Mouse (Mus musculus) embryonic facial prominence, embryonic 13.5 days (tissue): ENCODE measurements around the gene Armc8. TPM values are rescaled to one million over a fixed set of nuclear protein-coding genes. Genes with fewer than 3 reads are reported as not detected.

Source experiments
- ATAC-seq: fragments of 200-750 bp; cut with Nextera tagmentation; 2 replicates; pipeline ENCODE4 v1.8.0; 2017; ENCODE audit warnings: low read depth; ENCODE audit not compliant: insufficient number of reproducible peaks, insufficient read depth, low FRiP score, low TSS enrichment
- H3K27ac ChIP-seq: fragments of 300-500 bp; sonication (generic); 2 replicates; pipeline ENCODE4 v1.5.1; 2015; ENCODE audit warnings: moderate library complexity, mild to moderate bottlenecking, inconsistent platforms
- H3K27me3 ChIP-seq: fragments of 300-500 bp; sonication (generic); 2 replicates; pipeline ENCODE4 v1.6.1; 2015; ENCODE audit warnings: mild to moderate bottlenecking, inconsistent platforms
- H3K36me3 ChIP-seq: fragments of 300-500 bp; sonication (generic); 2 replicates; pipeline ENCODE4 v1.6.1; 2015; ENCODE audit warnings: mild to moderate bottlenecking, inconsistent platforms
- H3K4me1 ChIP-seq: fragments of 300-500 bp; sonication (generic); 2 replicates; pipeline ENCODE4 v1.6.1; 2015; ENCODE audit warnings: inconsistent platforms
- H3K4me2 ChIP-seq: fragments of 300-500 bp; sonication (generic); 2 replicates; pipeline ENCODE4 v1.6.1; 2015; ENCODE audit warnings: moderate library complexity, mild to moderate bottlenecking, inconsistent platforms
- H3K4me3 ChIP-seq: fragments of 300-500 bp; sonication (generic); 2 replicates; pipeline ENCODE4 v1.5.1; 2015; ENCODE audit warnings: mild to moderate bottlenecking, inconsistent platforms
- H3K9ac ChIP-seq: fragments of 300-500 bp; sonication (generic); 2 replicates; pipeline ENCODE4 v1.6.1; 2015; ENCODE audit warnings: mild to moderate bottlenecking, inconsistent platforms
- H3K9me3 ChIP-seq: fragments of 300-500 bp; sonication (generic); 2 replicates; pipeline ENCODE4 v1.6.1; 2016; ENCODE audit warnings: inconsistent platforms
- WGBS: fragments of 180-500 bp; shearing (Covaris S2); methylation state at CpG from one replicate; pipeline ENCODE4 v1.1.7; 2015; ENCODE audit warnings: mixed read lengths; 5-methylcytosine and 5-hydroxymethylcytosine counted together
- polyA plus RNA-seq: library from polyadenylated mRNA; unstranded; fragments of >200 nt; fragmentation: Nextera tagmentation; extraction: Ambion mirVana; gene quantifications from 2 replicates; pipeline ENCODE4 v1.2.1, GENCODE M21; 2015

Gene Armc8
- polyA plus RNA-seq, 1 experiment from 2014 or later = 21.7 TPM

DNA sequence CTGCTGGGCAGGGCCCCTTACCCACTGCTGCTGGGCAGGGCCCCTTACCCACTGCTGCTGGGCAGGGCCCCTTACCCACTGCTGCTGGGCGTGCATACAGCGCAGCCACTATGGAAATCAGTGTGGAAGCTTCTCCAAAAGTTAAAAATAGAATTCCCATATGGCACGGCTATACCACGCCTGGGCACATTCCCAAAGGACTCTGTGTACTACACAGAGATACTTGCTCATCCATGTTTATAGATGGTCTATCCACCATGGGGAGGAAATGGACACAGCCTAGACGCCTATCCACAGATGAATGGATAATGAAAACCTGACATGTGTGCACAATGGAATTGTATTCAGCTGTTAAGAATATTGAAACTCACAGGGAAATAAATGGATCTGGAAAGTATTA is 127.8 kb downstream of the Armc8 start:
- H3K4me1 ChIP-seq = peaks cover 22% of the 10 kb centered on the region
- WGBS = 38% methylated on average over 5 of the region's 5 CpGs
- ATAC-seq = no peak
- H3K27ac ChIP-seq = peak overlapping the region; percentile 51; the same call in 1 of the 2 replicates
- H3K27me3 ChIP-seq = peaks cover 20% of the 10 kb centered on the region
- H3K9ac ChIP-seq = no peak overlapping the region
- H3K4me3 ChIP-seq = no peak overlapping the region
- H3K36me3 ChIP-seq = no peaks in the 10 kb centered on the region
- no peak overlapping the region for H3K4me2 ChIP-seq
- no peaks in the 10 kb centered on the region for H3K9me3 ChIP-seq

GRCm38 (mm10) chr9:99439064-99439463 is 129.6 kb downstream of the Armc8 start:
- H3K4me3 ChIP-seq = no peak overlapping the region
- peaks cover 36% of the 10 kb centered on the region for H3K4me1 ChIP-seq
- no peaks in the 10 kb centered on the region for H3K36me3 ChIP-seq
- no peak overlapping the region for H3K4me2 ChIP-seq
- ATAC-seq = no peak
- H3K9me3 ChIP-seq = no peaks in the 10 kb centered on the region
- H3K27ac ChIP-seq = no peak overlapping the region
- WGBS = 79% methylated on average over 8 of the region's 8 CpGs
- H3K27me3 ChIP-seq = peaks cover 20% of the 10 kb centered on the region
- H3K9ac ChIP-seq = no peak overlapping the region

DNA sequence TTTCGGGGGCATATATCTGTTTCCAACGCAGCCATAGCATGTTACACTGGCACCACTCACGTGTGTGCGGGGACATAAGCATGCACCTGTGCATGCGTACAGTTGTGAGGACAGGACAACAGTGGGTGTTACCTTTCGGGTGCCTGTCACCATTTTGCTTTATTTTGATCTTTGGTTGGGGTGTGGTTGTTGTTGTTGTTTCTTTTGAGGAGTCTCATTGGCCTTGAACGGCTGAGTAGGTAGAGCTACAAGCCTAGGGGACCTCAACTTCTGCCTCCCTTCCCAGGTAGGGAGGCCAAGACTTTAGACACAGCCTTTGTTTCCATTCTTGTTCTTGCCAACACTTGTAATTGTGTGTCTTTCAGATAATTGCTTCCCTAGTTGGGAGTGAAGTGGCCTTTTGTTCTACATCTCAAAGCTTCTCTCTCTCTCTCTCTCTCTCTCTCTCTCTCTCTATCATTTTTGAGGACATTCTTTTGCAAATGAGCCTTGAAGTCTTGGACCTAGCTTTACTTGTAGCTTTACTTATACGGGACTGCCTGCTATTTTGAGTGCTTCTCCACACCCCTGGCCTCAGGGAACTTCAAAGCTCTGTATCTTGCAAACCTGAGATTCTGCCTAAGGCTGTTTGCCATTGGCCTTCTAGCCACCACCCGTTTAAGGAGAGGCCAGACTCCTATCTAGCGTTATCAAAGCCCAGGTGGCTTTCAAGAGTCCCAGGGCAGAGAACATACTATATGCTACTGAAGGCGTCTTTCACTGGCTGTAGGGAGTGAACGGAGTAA is 130.7 kb downstream of the Armc8 start:
- peaks cover 20% of the 10 kb centered on the region for H3K27me3 ChIP-seq
- WGBS = 80% methylated on average over 12 of the region's 12 CpGs
- H3K9ac ChIP-seq = no peak overlapping the region

GRCm38 (mm10) chr9:99437031-99437764 is 131.5 kb downstream of the Armc8 start, which contains the start of gene Mras:
TSS of gene Mras (minus strand) at chr9:99437381.
- H3K4me1 ChIP-seq = peaks cover 51% of the 10 kb centered on the region
- H3K9ac ChIP-seq = peak within 1 kb of the TSS; percentile 93
- 15% methylated on average over 27 of the region's 27 CpGs for WGBS
- no peaks in the 10 kb centered on the region for H3K9me3 ChIP-seq
- H3K4me3 ChIP-seq = peak within 1 kb of the TSS; percentile 84
- H3K36me3 ChIP-seq = no peaks in the 10 kb centered on the region
- H3K4me2 ChIP-seq = peak within 1 kb of the TSS; percentile 72
- H3K27me3 ChIP-seq = peaks cover 20% of the 10 kb centered on the region
- no peak for ATAC-seq
- H3K27ac ChIP-seq = peak within 1 kb of the TSS; percentile 89

More for the DNA sequence above, 130.7 kb downstream of the Armc8 start:
- Histone ChIP-seq H3K4me3 (no peak overlapping the region), H3K36me3 (no peaks in the 10 kb centered on the region), H3K27ac (no peak overlapping the region), H3K4me1 (peaks cover 47% of the 10 kb centered on the region), H3K4me2 (no peak overlapping the region), H3K9me3 (no peaks in the 10 kb centered on the region)
- no peak for ATAC-seq

GRCm38 (mm10) chr9:99436182-99437030 is 132.3 kb downstream of the Armc8 start:
- peaks cover 45% of the 10 kb centered on the region for H3K4me1 ChIP-seq
- H3K27ac ChIP-seq = peak overlapping the region; percentile 89
- H3K27me3 ChIP-seq = peaks cover 20% of the 10 kb centered on the region
- ATAC-seq = peak; percentile 54
- H3K4me2 ChIP-seq = peak overlapping the region; percentile 72
- peak overlapping the region; percentile 93 for H3K9ac ChIP-seq
- H3K4me3 ChIP-seq = peak overlapping the region; percentile 84
- H3K36me3 ChIP-seq = no peaks in the 10 kb centered on the region
- H3K9me3 ChIP-seq = no peaks in the 10 kb centered on the region
- WGBS = under 1% methylated on average over 82 of the region's 86 CpGs

DNA sequence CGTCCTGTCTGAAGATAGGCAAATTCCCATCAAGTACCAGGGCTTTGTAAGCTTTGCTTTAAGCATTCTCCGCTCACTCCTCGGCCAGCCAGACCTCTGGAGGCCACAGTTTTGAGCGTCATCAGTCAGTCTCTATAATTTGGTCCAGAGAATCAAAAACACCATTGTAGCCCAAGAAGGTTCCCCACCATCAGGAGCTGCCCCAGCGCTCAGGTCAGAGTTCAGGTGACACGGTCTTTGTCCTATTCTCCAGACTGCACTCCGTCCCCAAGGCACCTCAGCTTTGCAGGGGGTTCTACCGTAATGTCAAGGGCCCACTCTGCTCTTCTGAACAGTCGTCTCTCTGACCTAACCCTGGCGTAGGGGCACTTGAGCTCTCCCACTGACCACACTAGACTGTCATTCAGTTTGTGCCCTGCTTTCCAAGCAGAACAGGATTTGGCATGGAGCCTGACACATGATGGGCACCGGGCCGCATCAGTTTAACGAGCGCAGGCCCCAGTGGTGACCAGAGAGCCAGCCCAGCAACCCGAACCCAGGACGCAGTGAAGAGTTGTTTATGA is 133.0 kb downstream of the Armc8 start:
- peak overlapping the region; percentile 93 for H3K9ac ChIP-seq
- H3K4me3 ChIP-seq = peak overlapping the region; percentile 84
- H3K36me3 ChIP-seq = no peaks in the 10 kb centered on the region
- peak overlapping the region; percentile 89 for H3K27ac ChIP-seq
- peaks cover 41% of the 10 kb centered on the region for H3K4me1 ChIP-seq
- WGBS = 9% methylated on average over 16 of the region's 16 CpGs
- no peak for ATAC-seq
- H3K9me3 ChIP-seq = no peaks in the 10 kb centered on the region
- peaks cover 20% of the 10 kb centered on the region for H3K27me3 ChIP-seq
- H3K4me2 ChIP-seq = peak overlapping the region; percentile 72

DNA sequence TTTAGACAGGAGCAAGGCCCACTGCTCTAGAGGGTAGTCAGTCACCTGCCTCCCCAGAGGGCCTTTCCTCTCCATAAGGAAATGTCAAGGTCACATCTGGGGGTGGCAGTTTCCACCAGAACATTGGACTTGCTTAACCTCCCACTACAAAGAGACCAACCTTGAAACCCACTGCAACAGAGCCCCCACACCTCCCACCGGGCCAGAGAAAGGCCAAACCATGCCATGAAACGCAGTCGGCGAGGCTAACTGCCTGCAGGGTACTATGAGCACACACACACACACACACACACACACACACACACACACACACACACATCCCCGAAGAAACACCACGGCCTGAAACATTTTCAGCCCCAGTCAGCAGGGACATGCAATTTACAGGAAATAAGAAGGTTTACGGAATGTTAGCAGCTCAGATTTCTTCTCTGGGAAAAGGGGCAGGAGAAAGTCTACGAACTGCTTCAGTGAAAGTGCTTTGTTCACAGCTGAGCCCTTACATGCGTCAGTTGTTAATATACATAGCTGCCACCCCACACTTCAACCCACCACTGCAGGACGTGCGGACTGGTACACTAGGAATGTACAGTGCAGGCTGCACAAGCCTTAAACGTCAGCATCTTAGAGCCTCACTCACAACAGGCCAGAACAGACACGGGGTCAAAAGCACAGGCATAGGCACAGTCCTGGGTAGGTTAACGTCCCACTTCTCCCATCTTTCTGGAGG is 133.6 kb downstream of the Armc8 start:
- Histone ChIP-seq H3K36me3 (no peaks in the 10 kb centered on the region), H3K4me1 (peaks cover 41% of the 10 kb centered on the region), H3K9ac (peak overlapping the region; percentile 93), H3K4me3 (peak overlapping the region; percentile 84), H3K4me2 (peak overlapping the region; percentile 72), H3K27ac (peak overlapping the region; percentile 89), H3K9me3 (no peaks in the 10 kb centered on the region), H3K27me3 (peaks cover 20% of the 10 kb centered on the region)
- peak; percentile 48; the same call in 1 of the 2 replicates for ATAC-seq
- 4% methylated on average over 14 of the region's 14 CpGs for WGBS

- Histone ChIP-seq H3K27me3 (no peaks in the 10 kb centered on the region), H3K27ac (no peak overlapping the region), H3K36me3 (no peaks in the 10 kb centered on the region), H3K9me3 (no peaks in the 10 kb centered on the region), H3K4me3 (no peak overlapping the region), H3K4me1 (peaks cover 52% of the 10 kb centered on the region), H3K4me2 (no peak overlapping the region), H3K9ac (no peak overlapping the region)
- no peak for ATAC-seq
- 62% methylated on average over 4 of the region's 4 CpGs for WGBS
Observed at GRCm38 (mm10) chr9:99432478-99432877, 136.2 kb downstream of the Armc8 start.

DNA sequence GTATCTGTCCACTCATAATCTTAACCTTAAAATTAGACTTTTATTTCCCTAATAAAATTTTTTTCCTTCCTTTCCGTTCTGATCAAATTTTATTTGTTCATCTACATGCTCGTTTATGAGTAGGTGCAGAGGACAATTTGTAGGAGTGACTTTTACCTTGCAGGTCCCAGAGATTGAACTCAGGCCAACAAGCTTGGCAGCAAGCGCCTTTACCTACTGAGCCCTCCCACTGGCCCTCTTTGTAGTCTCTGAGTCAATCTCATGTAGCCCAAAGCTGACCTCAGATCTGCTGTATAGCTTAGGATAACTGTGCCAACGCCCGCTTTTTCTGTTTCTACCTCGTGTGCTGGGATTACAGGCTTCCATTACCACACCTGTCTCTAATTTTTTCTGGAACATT is 136.7 kb downstream of the Armc8 start:
- Histone ChIP-seq H3K27ac (no peak overlapping the region), H3K36me3 (no peaks in the 10 kb centered on the region), H3K9ac (no peak overlapping the region), H3K4me1 (peaks cover 50% of the 10 kb centered on the region), H3K27me3 (no peaks in the 10 kb centered on the region), H3K4me3 (no peak overlapping the region), H3K4me2 (no peak overlapping the region), H3K9me3 (no peaks in the 10 kb centered on the region)
- 78% methylated on average over 6 of the region's 6 CpGs for WGBS
- ATAC-seq = no peak

- ATAC-seq = no peak
- WGBS = 90% methylated on average over 8 of the region's 8 CpGs
- Histone ChIP-seq H3K9me3 (no peaks in the 10 kb centered on the region), H3K9ac (no peak overlapping the region), H3K36me3 (no peaks in the 10 kb centered on the region), H3K27ac (no peak overlapping the region), H3K4me3 (no peak overlapping the region), H3K27me3 (no peaks in the 10 kb centered on the region), H3K4me2 (no peak overlapping the region), H3K4me1 (peaks cover 50% of the 10 kb centered on the region)
Observed at GRCm38 (mm10) chr9:99431346-99431745, 137.4 kb downstream of the Armc8 start.
